Mouse (Mus musculus): ENCODE results near the gene Ifnar1. TPM values are rescaled to one million over a fixed set of nuclear protein-coding genes. Genes with fewer than 3 reads are reported as not detected.
"Not testable (repeated sequence)": the region's sequence is repeated elsewhere in the genome, so short reads cannot be mapped to it uniquely, and the experiment has no call there.

Ifnar1 gene
- polyA plus RNA-seq, 1 experiment from 2014 or later: 53.8 TPM

GRCm38 (mm10) chr16:91528578-91528977, 43.5 kb downstream of the Ifnar1 start:
- WGBS: 92% methylated on average over 9 of the region's 9 CpGs
- ATAC-seq (ENCODE audit: low FRiP score): no peak
- DNase-seq (ENCODE audit: low spot score, missing footprints): no peak
- H3K9me3 ChIP-seq (ENCODE audit: control insufficient read depth, low read length): no peaks in the 10 kb centered on the region; the same call in 1 of the 2 replicates
- no peak overlapping the region for H3K4me3 ChIP-seq (ENCODE audit: low read depth, low read length)
- no peaks in the 10 kb centered on the region for H3K4me1 ChIP-seq (ENCODE audit: control insufficient read depth, insufficient read depth, low read length)
- H3K27me3 ChIP-seq (ENCODE audit: control insufficient read depth, insufficient read depth, low read length): no peaks in the 10 kb centered on the region
- H3K36me3 ChIP-seq (ENCODE audit: control insufficient read depth, insufficient read depth, low read length): no peaks in the 10 kb centered on the region
- no peak overlapping the region for H3K9ac ChIP-seq (ENCODE audit: low read length)
- no peak overlapping the region for H3K27ac ChIP-seq (ENCODE audit: low read depth, low read length)
- H3K4me2 ChIP-seq: no peak overlapping the region

- H3K9me3 ChIP-seq (ENCODE audit: control insufficient read depth, low read length); H3K36me3 ChIP-seq (ENCODE audit: control insufficient read depth, insufficient read depth, low read length); H3K27ac ChIP-seq (ENCODE audit: low read depth, low read length); H3K4me1 ChIP-seq (ENCODE audit: control insufficient read depth, insufficient read depth, low read length); H3K27me3 ChIP-seq (ENCODE audit: control insufficient read depth, insufficient read depth, low read length); DNase-seq (ENCODE audit: low spot score, missing footprints); ATAC-seq (ENCODE audit: low FRiP score); H3K4me3 ChIP-seq (ENCODE audit: low read depth, low read length); H3K9ac ChIP-seq (ENCODE audit: low read length); H3K4me2 ChIP-seq: not testable (repeated sequence)
- 80% methylated on average over 4 of the region's 4 CpGs for WGBS
These were observed 45.8 kb downstream of the Ifnar1 start for GRCm38 (mm10) chr16:91530830-91531229.

GRCm38 (mm10) chr16:91531856-91532255, 46.8 kb downstream of the Ifnar1 start:
- H3K4me3 ChIP-seq (ENCODE audit: low read depth, low read length): no peak overlapping the region
- WGBS: 92% methylated on average over 6 of the region's 6 CpGs
- no peak overlapping the region for H3K27ac ChIP-seq (ENCODE audit: low read depth, low read length)
- H3K27me3 ChIP-seq (ENCODE audit: control insufficient read depth, insufficient read depth, low read length): no peaks in the 10 kb centered on the region
- no peak for DNase-seq (ENCODE audit: low spot score, missing footprints)
- H3K9me3 ChIP-seq (ENCODE audit: control insufficient read depth, low read length): no peaks in the 10 kb centered on the region
- H3K4me1 ChIP-seq (ENCODE audit: control insufficient read depth, insufficient read depth, low read length): no peaks in the 10 kb centered on the region
- no peaks in the 10 kb centered on the region for H3K36me3 ChIP-seq (ENCODE audit: control insufficient read depth, insufficient read depth, low read length)
- H3K9ac ChIP-seq (ENCODE audit: low read length): no peak overlapping the region
- no peak overlapping the region for H3K4me2 ChIP-seq
- ATAC-seq (ENCODE audit: low FRiP score): no peak

GRCm38 (mm10) chr16:91532429-91532828, 47.4 kb downstream of the Ifnar1 start:
- 58% methylated on average over 2 of the region's 2 CpGs for WGBS
- no peak for ATAC-seq (ENCODE audit: low FRiP score)
- Histone ChIP-seq H3K4me3 (ENCODE audit: low read depth, low read length) (no peak overlapping the region), H3K36me3 (ENCODE audit: control insufficient read depth, insufficient read depth, low read length) (no peaks in the 10 kb centered on the region), H3K27me3 (ENCODE audit: control insufficient read depth, insufficient read depth, low read length) (no peaks in the 10 kb centered on the region), H3K9ac (ENCODE audit: low read length) (no peak overlapping the region), H3K4me1 (ENCODE audit: control insufficient read depth, insufficient read depth, low read length) (no peaks in the 10 kb centered on the region), H3K9me3 (ENCODE audit: control insufficient read depth, low read length) (no peaks in the 10 kb centered on the region), H3K4me2 (no peak overlapping the region), H3K27ac (ENCODE audit: low read depth, low read length) (no peak overlapping the region)
- no peak for DNase-seq (ENCODE audit: low spot score, missing footprints)

GRCm38 (mm10) chr16:91533097-91534001, 48.3 kb downstream of the Ifnar1 start:
- no peak for ATAC-seq (ENCODE audit: low FRiP score)
- H3K4me3 ChIP-seq (ENCODE audit: low read depth, low read length): no peak overlapping the region
- H3K4me2 ChIP-seq: no peak overlapping the region
- WGBS: 79% methylated on average over 23 of the region's 23 CpGs
- H3K27me3 ChIP-seq (ENCODE audit: control insufficient read depth, insufficient read depth, low read length): no peaks in the 10 kb centered on the region
- H3K36me3 ChIP-seq (ENCODE audit: control insufficient read depth, insufficient read depth, low read length): no peaks in the 10 kb centered on the region
- H3K4me1 ChIP-seq (ENCODE audit: control insufficient read depth, insufficient read depth, low read length): no peaks in the 10 kb centered on the region
- H3K9me3 ChIP-seq (ENCODE audit: control insufficient read depth, low read length): no peaks in the 10 kb centered on the region
- no peak for DNase-seq (ENCODE audit: low spot score, missing footprints)
- no peak overlapping the region for H3K9ac ChIP-seq (ENCODE audit: low read length)
- no peak overlapping the region for H3K27ac ChIP-seq (ENCODE audit: low read depth, low read length)

GRCm38 (mm10) chr16:91534477-91534876, 49.4 kb downstream of the Ifnar1 start:
- Histone ChIP-seq H3K27ac (ENCODE audit: low read depth, low read length) (no peak overlapping the region), H3K4me3 (ENCODE audit: low read depth, low read length) (no peak overlapping the region), H3K36me3 (ENCODE audit: control insufficient read depth, insufficient read depth, low read length) (no peaks in the 10 kb centered on the region), H3K27me3 (ENCODE audit: control insufficient read depth, insufficient read depth, low read length) (no peaks in the 10 kb centered on the region), H3K4me1 (ENCODE audit: control insufficient read depth, insufficient read depth, low read length) (no peaks in the 10 kb centered on the region), H3K9ac (ENCODE audit: low read length) (no peak overlapping the region), H3K9me3 (ENCODE audit: control insufficient read depth, low read length) (no peaks in the 10 kb centered on the region), H3K4me2 (no peak overlapping the region)
- 58% methylated on average over 13 of the region's 13 CpGs for WGBS
- ATAC-seq (ENCODE audit: low FRiP score) (no peak), DNase-seq (ENCODE audit: low spot score, missing footprints) (peak; percentile 99)

- Histone ChIP-seq H3K4me2 (no peak overlapping the region), H3K36me3 (ENCODE audit: control insufficient read depth, insufficient read depth, low read length) (no peaks in the 10 kb centered on the region), H3K9me3 (ENCODE audit: control insufficient read depth, low read length) (no peaks in the 10 kb centered on the region), H3K27me3 (ENCODE audit: control insufficient read depth, insufficient read depth, low read length) (no peaks in the 10 kb centered on the region), H3K27ac (ENCODE audit: low read depth, low read length) (no peak overlapping the region), H3K4me1 (ENCODE audit: control insufficient read depth, insufficient read depth, low read length) (no peaks in the 10 kb centered on the region), H3K4me3 (ENCODE audit: low read depth, low read length) (no peak overlapping the region), H3K9ac (ENCODE audit: low read length) (no peak overlapping the region)
- 84% methylated on average over 6 of the region's 6 CpGs for WGBS
- DNase-seq (ENCODE audit: low spot score, missing footprints): no peak
- ATAC-seq (ENCODE audit: low FRiP score): no peak
These were observed 49.9 kb downstream of the Ifnar1 start for GRCm38 (mm10) chr16:91534888-91535287.

- ATAC-seq (ENCODE audit: low FRiP score) (no peak), DNase-seq (ENCODE audit: low spot score, missing footprints) (peak; percentile 19)
- no peaks in the 10 kb centered on the region for H3K27me3 ChIP-seq (ENCODE audit: control insufficient read depth, insufficient read depth, low read length)
- H3K9ac ChIP-seq (ENCODE audit: low read length): no peak overlapping the region
- H3K36me3 ChIP-seq (ENCODE audit: control insufficient read depth, insufficient read depth, low read length): no peaks in the 10 kb centered on the region
- H3K27ac ChIP-seq (ENCODE audit: low read depth, low read length): no peak overlapping the region
- 90% methylated on average over 6 of the region's 6 CpGs for WGBS
- no peaks in the 10 kb centered on the region for H3K9me3 ChIP-seq (ENCODE audit: control insufficient read depth, low read length)
- H3K4me1 ChIP-seq (ENCODE audit: control insufficient read depth, insufficient read depth, low read length): 0 out of 2 replicates have a peak, but pooled peaks cover 1% of the 10 kb centered on the region
- H3K4me3 ChIP-seq (ENCODE audit: low read depth, low read length): no peak overlapping the region
- no peak overlapping the region for H3K4me2 ChIP-seq
These were observed 51.3 kb downstream of the Ifnar1 start for GRCm38 (mm10) chr16:91536372-91536771.

GRCm38 (mm10) chr16:91537065-91537464, 52.0 kb downstream of the Ifnar1 start:
- Histone ChIP-seq H3K4me2 (no peak overlapping the region), H3K9me3 (ENCODE audit: control insufficient read depth, low read length) (no peaks in the 10 kb centered on the region), H3K27me3 (ENCODE audit: control insufficient read depth, insufficient read depth, low read length) (no peaks in the 10 kb centered on the region), H3K4me3 (ENCODE audit: low read depth, low read length) (no peak overlapping the region), H3K9ac (ENCODE audit: low read length) (no peak overlapping the region), H3K27ac (ENCODE audit: low read depth, low read length) (no peak overlapping the region), H3K36me3 (ENCODE audit: control insufficient read depth, insufficient read depth, low read length) (no peaks in the 10 kb centered on the region), H3K4me1 (ENCODE audit: control insufficient read depth, insufficient read depth, low read length) (0 out of 2 replicates have a peak, but pooled peaks cover 3% of the 10 kb centered on the region)
- peak; percentile 6 for DNase-seq (ENCODE audit: low spot score, missing footprints)
- no peak for ATAC-seq (ENCODE audit: low FRiP score)
- 66% methylated on average over 3 of the region's 3 CpGs for WGBS

Data from midbrain, embryonic 11.5 days (tissue).